Mouse (Mus musculus) CD4-positive, CD25-positive, alpha-beta regulatory T cell, adult 2 months (primary cell): ENCODE data around the gene Nmnat1.
"Not testable (repeated sequence)": the region's sequence is repeated elsewhere in the genome, so short reads cannot be mapped to it uniquely, and the experiment has no call there.

Experiments
- DNase-seq: peaks from one replicate; pipeline ENCODE4 v3.0.0-alpha.2; 2012; ENCODE audit warnings: low read depth, low spot score

The Nmnat1 gene

GRCm38 (mm10) chr4:149444964-149445701 is 39.9 kb downstream of the Nmnat1 start:
- DNase-seq, result peak; percentile 94

- DNase-seq, result no peak
These were observed 40.5 kb downstream of the Nmnat1 start for GRCm38 (mm10) chr4:149444465-149444864.

DNA sequence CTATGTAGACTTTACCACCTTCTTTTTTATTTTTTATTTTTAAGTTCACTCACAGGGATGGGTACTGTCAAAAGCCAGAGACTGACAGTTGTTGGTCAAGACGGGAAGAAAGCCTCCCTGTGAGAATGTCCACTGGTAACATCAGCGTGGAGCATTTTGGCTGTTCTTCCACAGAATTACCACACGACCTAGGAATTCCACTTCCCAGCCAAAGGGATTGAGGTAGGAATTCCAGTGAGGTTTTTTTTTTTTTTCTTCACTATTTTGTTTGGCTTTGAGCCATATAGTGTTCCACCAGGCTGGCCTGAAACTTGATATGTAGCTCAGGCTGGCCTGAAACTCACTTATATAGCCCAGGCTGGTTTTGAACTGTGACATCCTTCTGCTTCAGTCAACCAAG is 42.6 kb downstream of the Nmnat1 start:
- DNase-seq, result no peak

GRCm38 (mm10) chr4:149440576-149440975 is 44.4 kb downstream of the Nmnat1 start:
- no peak for DNase-seq

DNA sequence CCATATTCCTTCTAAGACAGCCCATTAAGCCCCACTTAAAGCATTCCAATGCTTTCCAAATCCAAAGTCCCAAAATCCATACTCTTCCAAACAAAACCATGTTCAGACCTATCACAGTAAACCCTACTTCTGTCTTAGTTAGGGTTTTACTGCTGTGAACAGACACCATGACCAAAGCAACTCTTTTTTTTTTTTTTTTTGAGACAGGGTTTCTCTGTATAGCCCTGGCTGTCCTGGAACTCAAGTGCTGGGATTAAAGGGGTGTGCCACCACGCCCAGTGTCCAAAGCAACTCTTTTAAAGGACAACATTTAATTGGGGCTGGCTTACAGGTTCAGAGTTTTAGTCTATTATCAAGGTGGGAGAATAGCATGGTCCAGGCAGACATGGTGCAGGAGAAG is 53.1 kb downstream of the Nmnat1 start:
- not testable (repeated sequence) for DNase-seq

- DNase-seq, result no peak
These were observed 55.4 kb downstream of the Nmnat1 start for GRCm38 (mm10) chr4:149429592-149429991.

DNA sequence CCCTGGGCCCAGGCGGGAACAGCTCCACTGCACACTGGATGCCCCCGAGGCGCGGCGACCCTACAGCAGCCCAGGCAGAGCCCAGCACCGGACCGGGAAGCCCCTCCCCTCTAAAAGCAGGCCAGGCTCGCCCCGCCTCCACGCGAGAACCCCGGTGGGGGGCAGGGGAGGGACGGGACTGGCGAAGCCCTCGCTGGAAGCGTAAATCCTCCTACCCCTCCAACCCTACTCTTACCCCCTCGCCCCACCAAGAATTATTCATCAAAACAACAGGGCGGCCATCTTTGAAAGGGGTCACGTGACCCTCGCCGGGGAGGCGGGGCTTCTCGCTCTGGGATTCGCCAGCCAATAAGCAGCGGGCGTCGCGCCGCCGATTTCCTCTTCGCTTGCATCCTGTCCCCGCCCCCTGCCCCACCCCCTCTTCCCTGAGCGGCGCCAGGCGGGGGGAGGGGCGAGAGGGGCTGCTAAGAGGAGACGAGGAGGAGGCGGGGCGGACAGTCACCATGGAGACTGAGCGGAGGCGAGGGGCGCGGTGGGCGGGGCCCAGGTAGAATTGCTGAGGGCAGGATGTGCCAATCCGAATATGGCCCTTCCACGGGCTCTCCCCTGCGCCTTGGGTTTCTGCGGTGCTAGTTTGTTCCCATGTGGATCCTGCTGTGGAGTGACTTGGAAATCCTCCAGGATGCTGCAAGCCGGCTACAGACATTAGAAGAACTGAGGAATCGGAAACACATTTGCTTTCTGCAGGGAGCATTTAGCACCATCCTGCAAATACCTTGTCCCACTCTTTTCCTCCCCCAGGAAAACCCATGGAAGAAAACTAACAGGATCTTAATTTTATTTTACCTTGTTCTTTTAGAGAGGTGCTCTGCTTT is 58.4 kb downstream of the Nmnat1 start, which contains the start of gene Ube4b:
TSS of gene Ube4b (minus strand) at position 425 of the 875 bp plus-strand sequence.
- DNase-seq, result peak; percentile 99

DNA sequence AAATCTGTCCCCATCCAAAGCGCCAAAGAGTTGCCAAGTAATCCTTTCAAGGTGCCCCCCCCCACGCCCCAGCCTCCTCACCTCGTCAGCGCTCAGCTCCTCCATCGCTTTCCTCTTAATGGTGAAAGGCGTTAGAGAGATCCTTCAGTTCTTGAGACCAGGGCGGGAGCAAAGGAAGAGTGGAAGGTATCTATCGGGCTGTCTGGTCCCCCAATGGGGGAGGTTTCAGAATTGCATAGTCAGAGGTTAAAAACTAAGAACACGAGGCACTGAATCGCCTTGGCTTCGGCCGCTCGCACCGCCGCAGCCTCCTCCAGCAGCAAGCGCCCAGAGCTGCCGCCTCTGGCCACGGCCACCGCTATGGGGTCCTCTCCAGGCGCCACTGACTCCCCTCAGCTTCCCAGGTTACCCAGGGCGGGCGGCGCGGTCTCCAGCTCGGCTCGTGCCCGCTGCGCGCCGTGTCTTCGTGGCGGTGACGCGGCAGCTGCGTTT is 59.2 kb downstream of the Nmnat1 start:
- DNase-seq, result peak; percentile 48

GRCm38 (mm10) chr4:149424755-149425154 is 60.2 kb downstream of the Nmnat1 start:
- DNase-seq, result no peak

- no peak for DNase-seq
These were observed 67.1 kb downstream of the Nmnat1 start for GRCm38 (mm10) chr4:149417854-149418365.
